Mouse (Mus musculus): ENCODE measurements around the gene Ly6c1.
"Not testable (repeated sequence)": the region's sequence is repeated elsewhere in the genome, so short reads cannot be mapped to it uniquely, and the experiment has no call there.

DNA sequence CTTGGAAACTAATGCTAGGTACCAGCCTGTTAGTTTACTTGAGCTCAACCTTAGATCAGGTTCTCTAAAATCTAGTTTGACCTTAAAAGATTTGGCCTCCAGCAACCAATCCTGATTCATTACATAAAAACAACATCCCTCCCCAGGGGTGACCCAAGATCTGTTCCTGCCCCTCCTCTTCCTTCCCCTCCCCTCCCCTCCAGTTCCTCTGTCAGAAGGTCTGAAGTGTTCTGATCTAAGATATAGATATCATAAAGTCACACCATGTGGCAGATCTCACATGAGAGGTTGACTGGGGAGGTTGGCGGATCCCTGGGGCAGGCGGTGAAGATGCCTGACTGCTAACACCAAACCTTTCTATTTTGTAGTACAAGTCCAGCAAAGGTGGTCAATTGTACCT, 3.8 kb upstream of the Ly6c1 start:
- TF ChIP-seq POLR2A (IDR thresholded peaks at IDR 0.05; ENCODE audit: borderline replicate concordance, insufficient read depth, low read length); CTCF (IDR thresholded peaks at IDR 0.05; ENCODE audit: borderline replicate concordance, insufficient read depth, low read depth, low read length): not testable (repeated sequence)

Measured in cerebellum, adult 2 months (tissue).